Mouse (Mus musculus): ENCODE results near the gene Ubash3a. TPM values are rescaled to one million over a fixed set of nuclear protein-coding genes. Genes with fewer than 3 reads are reported as not detected.

The Ubash3a gene
- polyA plus RNA-seq, 1 experiment = not detected

DNA sequence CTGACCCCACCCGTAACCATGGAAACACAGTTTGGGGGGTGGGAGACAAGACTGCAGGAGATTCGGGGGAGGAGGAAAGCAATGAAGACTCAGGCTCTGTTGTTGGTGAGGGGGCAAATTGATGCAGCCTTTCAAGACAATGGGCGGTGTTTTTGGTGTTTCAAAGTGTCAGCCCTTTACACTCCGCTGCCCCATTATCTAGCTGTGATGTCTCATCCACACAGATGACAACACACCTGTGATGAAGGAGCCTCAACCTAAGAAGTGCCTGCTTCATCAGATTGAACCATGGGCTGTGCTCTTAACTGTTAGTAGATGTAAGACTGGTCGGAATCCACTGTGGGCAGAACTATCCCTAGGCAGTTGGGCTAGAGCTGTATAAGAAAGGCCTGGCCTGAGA is 56.1 kb downstream of the Ubash3a start:
- Histone ChIP-seq H3K4me3 (ENCODE audit: insufficient read depth, low read depth, low read length) (no peak overlapping the region), H3K27ac (ENCODE audit: insufficient read depth, low read depth, low read length) (no peak overlapping the region), H3K4me1 (ENCODE audit: control insufficient read depth, insufficient read depth, low read length) (no peaks in the 10 kb centered on the region)
- TF ChIP-seq POLR2A (IDR thresholded peaks at IDR 0.05; ENCODE audit: insufficient read depth, low read depth, low read length) (no peak), CTCF (IDR thresholded peaks at IDR 0.05; ENCODE audit: insufficient read depth, low read depth, low read length) (no peak)
- 94% methylated on average over 5 of the region's 5 CpGs for WGBS

GRCm38 (mm10) chr17:31264372-31264771 is 56.7 kb downstream of the Ubash3a start:
- 73% methylated on average over 6 of the region's 6 CpGs for WGBS
- TF ChIP-seq CTCF (IDR thresholded peaks at IDR 0.05; ENCODE audit: insufficient read depth, low read depth, low read length) = no peak
- TF ChIP-seq POLR2A (IDR thresholded peaks at IDR 0.05; ENCODE audit: insufficient read depth, low read depth, low read length) = no peak
- Histone ChIP-seq H3K4me3 (ENCODE audit: insufficient read depth, low read depth, low read length) (no peak overlapping the region), H3K4me1 (ENCODE audit: control insufficient read depth, insufficient read depth, low read length) (no peaks in the 10 kb centered on the region), H3K27ac (ENCODE audit: insufficient read depth, low read depth, low read length) (no peak overlapping the region)

GRCm38 (mm10) chr17:31265171-31265572 is 57.5 kb downstream of the Ubash3a start:
- 67% methylated on average over 3 of the region's 3 CpGs for WGBS
- Histone ChIP-seq H3K4me3 (ENCODE audit: insufficient read depth, low read depth, low read length) (no peak overlapping the region), H3K4me1 (ENCODE audit: control insufficient read depth, insufficient read depth, low read length) (no peaks in the 10 kb centered on the region), H3K27ac (ENCODE audit: insufficient read depth, low read depth, low read length) (no peak overlapping the region)
- no peak for TF ChIP-seq CTCF (IDR thresholded peaks at IDR 0.05; ENCODE audit: insufficient read depth, low read depth, low read length)
- no peak for TF ChIP-seq POLR2A (IDR thresholded peaks at IDR 0.05; ENCODE audit: insufficient read depth, low read depth, low read length)

GRCm38 (mm10) chr17:31265831-31266230 is 58.2 kb downstream of the Ubash3a start:
- WGBS = 94% methylated on average over 9 of the region's 9 CpGs

DNA sequence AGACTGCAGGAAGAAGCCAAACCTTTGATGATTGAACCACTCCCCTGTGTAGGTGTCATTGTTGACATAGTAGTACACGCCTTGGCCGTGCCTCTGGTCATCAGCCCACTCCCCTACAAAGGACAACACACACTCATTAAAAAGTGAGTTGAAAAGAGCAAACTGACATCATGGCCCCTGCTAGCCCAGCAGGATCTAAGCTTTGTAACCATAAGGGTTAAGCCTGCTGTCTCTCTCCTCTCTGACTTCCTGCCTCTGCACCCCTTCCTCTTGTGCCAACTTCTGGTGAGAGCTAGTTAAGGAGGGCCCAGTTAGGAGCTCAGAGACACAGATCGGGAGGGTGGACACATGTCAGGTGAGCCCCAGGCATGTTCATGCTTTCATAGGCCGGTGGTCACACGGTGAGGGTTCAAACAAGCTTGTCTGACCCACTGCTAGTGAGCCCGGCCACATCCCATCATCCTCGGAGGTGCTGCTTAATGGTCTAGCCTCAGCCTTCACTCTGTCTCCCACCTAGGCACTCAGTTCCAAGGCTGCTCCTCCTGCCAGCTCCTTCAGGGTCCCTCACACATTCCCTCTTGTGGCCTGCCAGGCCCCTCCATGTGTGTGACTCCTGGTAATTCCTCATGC is 58.8 kb downstream of the Ubash3a start:
- no peak for TF ChIP-seq CTCF (IDR thresholded peaks at IDR 0.05; ENCODE audit: insufficient read depth, low read depth, low read length)
- no peak for TF ChIP-seq POLR2A (IDR thresholded peaks at IDR 0.05; ENCODE audit: insufficient read depth, low read depth, low read length)
- H3K27ac ChIP-seq (ENCODE audit: insufficient read depth, low read depth, low read length) = no peak overlapping the region
- 87% methylated on average over 7 of the region's 7 CpGs for WGBS
- H3K4me1 ChIP-seq (ENCODE audit: control insufficient read depth, insufficient read depth, low read length) = no peaks in the 10 kb centered on the region
- no peak overlapping the region for H3K4me3 ChIP-seq (ENCODE audit: insufficient read depth, low read depth, low read length)

More at GRCm38 (mm10) chr17:31265831-31266230, 58.2 kb downstream of the Ubash3a start:
- no peak overlapping the region for H3K4me3 ChIP-seq (ENCODE audit: insufficient read depth, low read depth, low read length)
- no peaks in the 10 kb centered on the region for H3K4me1 ChIP-seq (ENCODE audit: control insufficient read depth, insufficient read depth, low read length)
- TF ChIP-seq POLR2A (IDR thresholded peaks at IDR 0.05; ENCODE audit: insufficient read depth, low read depth, low read length) = no peak
- no peak for TF ChIP-seq CTCF (IDR thresholded peaks at IDR 0.05; ENCODE audit: insufficient read depth, low read depth, low read length)
- no peak overlapping the region for H3K27ac ChIP-seq (ENCODE audit: insufficient read depth, low read depth, low read length)

GRCm38 (mm10) chr17:31267138-31267537 is 59.5 kb downstream of the Ubash3a start:
- WGBS = 60% methylated on average over 4 of the region's 4 CpGs
- Histone ChIP-seq H3K27ac (ENCODE audit: insufficient read depth, low read depth, low read length) (no peak overlapping the region), H3K4me1 (ENCODE audit: control insufficient read depth, insufficient read depth, low read length) (no peaks in the 10 kb centered on the region), H3K4me3 (ENCODE audit: insufficient read depth, low read depth, low read length) (no peak overlapping the region)
- TF ChIP-seq POLR2A (IDR thresholded peaks at IDR 0.05; ENCODE audit: insufficient read depth, low read depth, low read length) = no peak
- no peak for TF ChIP-seq CTCF (IDR thresholded peaks at IDR 0.05; ENCODE audit: insufficient read depth, low read depth, low read length)

DNA sequence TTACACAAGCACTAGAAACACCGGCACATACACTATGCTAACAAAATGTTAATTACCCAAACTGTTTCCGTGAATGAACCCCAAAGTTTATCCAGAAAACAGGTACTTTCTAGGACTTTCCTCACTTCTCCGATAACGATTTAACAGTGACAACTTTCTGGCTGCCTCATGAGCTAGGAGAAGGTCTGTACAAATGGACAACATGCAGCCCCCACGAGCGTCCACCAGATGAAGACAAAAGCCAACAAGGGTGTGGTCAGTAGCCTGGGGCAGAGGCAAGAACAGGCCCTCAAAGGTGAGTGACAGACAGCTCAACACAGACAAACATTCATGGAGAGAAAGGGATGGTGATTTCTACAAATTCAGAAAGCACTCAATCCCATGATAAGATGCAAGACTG is 59.9 kb downstream of the Ubash3a start:
- WGBS = 83% methylated on average over 6 of the region's 6 CpGs

GRCm38 (mm10) chr17:31268016-31268415 is 60.3 kb downstream of the Ubash3a start:
- WGBS = 73% methylated on average over 1 of the region's 1 CpGs
- H3K27ac ChIP-seq (ENCODE audit: insufficient read depth, low read depth, low read length) = no peak overlapping the region

More for the DNA sequence above, 59.9 kb downstream of the Ubash3a start:
- Histone ChIP-seq H3K4me3 (ENCODE audit: insufficient read depth, low read depth, low read length) (no peak overlapping the region), H3K4me1 (ENCODE audit: control insufficient read depth, insufficient read depth, low read length) (no peaks in the 10 kb centered on the region), H3K27ac (ENCODE audit: insufficient read depth, low read depth, low read length) (no peak overlapping the region)
- TF ChIP-seq CTCF (IDR thresholded peaks at IDR 0.05; ENCODE audit: insufficient read depth, low read depth, low read length) (no peak), POLR2A (IDR thresholded peaks at IDR 0.05; ENCODE audit: insufficient read depth, low read depth, low read length) (no peak)

DNA sequence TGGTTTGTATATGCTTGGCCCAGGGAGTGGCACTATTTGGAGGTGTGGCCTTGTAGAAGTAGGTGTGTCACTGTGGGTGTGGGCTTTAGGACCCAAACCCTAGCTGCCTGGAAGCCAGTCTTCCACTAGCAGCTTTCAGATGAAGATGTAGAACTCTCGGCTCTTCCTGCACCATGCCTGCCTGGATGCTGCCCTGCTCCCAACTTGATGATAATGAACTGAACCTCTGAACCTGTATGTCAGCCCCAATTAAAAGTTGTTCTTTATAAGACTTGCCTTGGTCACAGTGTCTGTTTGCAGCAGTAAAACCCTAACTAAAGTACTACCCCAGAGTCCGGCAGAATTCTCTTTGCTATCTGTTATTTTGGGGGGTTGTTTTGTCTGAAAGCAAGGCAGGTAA is 62.1 kb downstream of the Ubash3a start:
- TF ChIP-seq CTCF (IDR thresholded peaks at IDR 0.05; ENCODE audit: insufficient read depth, low read depth, low read length) = no peak
- no peak for TF ChIP-seq POLR2A (IDR thresholded peaks at IDR 0.05; ENCODE audit: insufficient read depth, low read depth, low read length)
- Histone ChIP-seq H3K4me1 (ENCODE audit: control insufficient read depth, insufficient read depth, low read length) (no peaks in the 10 kb centered on the region), H3K4me3 (ENCODE audit: insufficient read depth, low read depth, low read length) (no peak overlapping the region), H3K27ac (ENCODE audit: insufficient read depth, low read depth, low read length) (no peak overlapping the region)
- 92% methylated on average over 2 of the region's 2 CpGs for WGBS

More at GRCm38 (mm10) chr17:31268016-31268415, 60.3 kb downstream of the Ubash3a start:
- TF ChIP-seq CTCF (IDR thresholded peaks at IDR 0.05; ENCODE audit: insufficient read depth, low read depth, low read length) (no peak), POLR2A (IDR thresholded peaks at IDR 0.05; ENCODE audit: insufficient read depth, low read depth, low read length) (no peak)
- Histone ChIP-seq H3K4me1 (ENCODE audit: control insufficient read depth, insufficient read depth, low read length) (no peaks in the 10 kb centered on the region), H3K4me3 (ENCODE audit: insufficient read depth, low read depth, low read length) (no peak overlapping the region)

Measured in olfactory bulb, adult 2 months (tissue).